11 mouse cellular contexts compared by ENCODE assay signal in the genomic region with DNA sequence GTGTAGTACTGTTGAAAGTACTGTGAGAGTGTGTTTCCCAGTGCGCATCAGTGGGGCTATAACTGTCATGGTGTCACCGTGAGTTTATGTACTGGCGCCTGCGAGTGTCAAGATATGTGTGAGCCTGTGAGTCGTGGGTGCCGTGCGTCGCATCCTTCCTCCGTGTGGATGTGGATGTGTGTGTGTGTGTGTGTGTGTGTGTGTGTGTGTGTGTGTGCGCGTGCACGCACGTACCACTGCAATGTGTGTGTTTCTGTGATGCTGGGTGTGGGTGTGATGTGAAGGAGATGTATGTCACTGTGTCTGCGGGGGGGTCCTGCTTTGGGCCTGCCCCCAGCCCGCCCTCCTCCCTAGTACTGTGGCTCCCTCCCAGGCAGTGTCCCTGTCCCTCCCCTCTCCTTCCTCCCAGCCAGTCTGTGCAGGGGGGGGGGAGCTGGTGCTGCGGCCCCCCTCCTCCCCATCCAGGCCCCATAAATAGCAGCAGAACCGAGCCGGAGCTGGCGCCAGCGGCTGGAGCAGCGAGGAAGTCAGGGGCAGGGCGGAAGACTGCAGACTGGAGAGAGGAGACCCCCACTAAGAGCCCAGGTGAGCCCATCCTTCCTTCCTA. TPM values are rescaled to one million over a fixed set of nuclear protein-coding genes. Genes with fewer than 3 reads are reported as not detected.
DNase-seq lines count a peak whose midpoint lies in the region; ATAC-seq lines count a peak whose summit lies in the region.
"Had no signal": no experiment of that assay in that cellular context is flagged by ENCODE, and none has a peak within 500 bp of the region (broad histone marks: within the 10 kb centered on the region; RNA-seq: fewer than 3 reads in every experiment).

A gene (plus strand): TSS at position 321 of the 607 bp plus-strand sequence.

- no peak within 1 kb of the TSS for H3K4me3 ChIP-seq in heart, embryonic 11.5 days (ENCODE audit: low read depth, low read length)
- H3K4me3 ChIP-seq in hindbrain, embryonic 16.5 days (ENCODE audit: low read length), result no peak within 1 kb of the TSS; the same call in 1 of the 2 replicates
- no peak within 1 kb of the TSS for H3K4me3 ChIP-seq in limb, embryonic 15.5 days
- no peak within 1 kb of the TSS for H3K4me3 ChIP-seq in intestine, embryonic 15.5 days (replicated peaks)
- H3K4me3 ChIP-seq: megakaryocyte, embryonic 14.5 days had no signal

- peak within 1 kb of the TSS; percentile 19 for H3K4me2 ChIP-seq in heart, embryonic 11.5 days
- H3K4me2 ChIP-seq in hindbrain, embryonic 16.5 days (ENCODE audit: low read length), result peak within 1 kb of the TSS; percentile 23; the same call in 1 of the 2 replicates
- no peak within 1 kb of the TSS for H3K4me2 ChIP-seq in limb, embryonic 15.5 days
- H3K4me2 ChIP-seq in intestine, embryonic 15.5 days (replicated peaks), result no peak within 1 kb of the TSS

- ATAC-seq in heart, embryonic 11.5 days (replicated peaks; ENCODE audit: insufficient number of reproducible peaks, low FRiP score, low TSS enrichment), result no peak; the same call in 1 of the 2 replicates
- peak; percentile 22; the same call in 1 of the 2 replicates for ATAC-seq in hindbrain, embryonic 16.5 days
- no peak for ATAC-seq in limb, embryonic 15.5 days (ENCODE audit: insufficient number of reproducible peaks, low FRiP score, low TSS enrichment, low read depth)
- ATAC-seq in intestine, embryonic 15.5 days, result no peak

- H3K27me3 ChIP-seq in heart, embryonic 11.5 days (ENCODE audit: control insufficient read depth, insufficient read depth, low read length), result peaks cover 16% of the 10 kb centered on the region
- no peaks in the 10 kb centered on the region for H3K27me3 ChIP-seq in hindbrain, embryonic 16.5 days (replicated peaks; ENCODE audit: control insufficient read depth, insufficient read depth, low read length)
- H3K27me3 ChIP-seq in limb, embryonic 15.5 days, result peaks cover 17% of the 10 kb centered on the region
- H3K27me3 ChIP-seq in intestine, embryonic 15.5 days (replicated peaks), result no peaks in the 10 kb centered on the region

- H3K36me3 ChIP-seq in heart, embryonic 11.5 days (ENCODE audit: control insufficient read depth, insufficient read depth, low read length), result no peaks in the 10 kb centered on the region
- peaks cover 8% of the 10 kb centered on the region for H3K36me3 ChIP-seq in hindbrain, embryonic 16.5 days (ENCODE audit: control insufficient read depth, insufficient read depth, low read length)
- H3K36me3 ChIP-seq in limb, embryonic 15.5 days, result no peaks in the 10 kb centered on the region
- H3K36me3 ChIP-seq in intestine, embryonic 15.5 days, result no peaks in the 10 kb centered on the region

- no peak within 1 kb of the TSS for H3K27ac ChIP-seq in heart, embryonic 11.5 days (ENCODE audit: low read depth, low read length)
- H3K27ac ChIP-seq in hindbrain, embryonic 16.5 days (ENCODE audit: low read depth, low read length), result no peak within 1 kb of the TSS
- no peak within 1 kb of the TSS for H3K27ac ChIP-seq in limb, embryonic 15.5 days
- no peak within 1 kb of the TSS for H3K27ac ChIP-seq in intestine, embryonic 15.5 days

- H3K9ac ChIP-seq in heart, embryonic 11.5 days (ENCODE audit: low read depth, low read length), result no peak within 1 kb of the TSS
- H3K9ac ChIP-seq in hindbrain, embryonic 16.5 days (ENCODE audit: low read depth, low read length), result peak within 1 kb of the TSS; percentile 55
- 0 out of 2 replicates have a peak within 1 kb of the TSS, but pooled peaks have one; percentile 14 for H3K9ac ChIP-seq in limb, embryonic 15.5 days
- H3K9ac ChIP-seq in intestine, embryonic 15.5 days, result no peak within 1 kb of the TSS

- no peaks in the 10 kb centered on the region for H3K9me3 ChIP-seq in heart, embryonic 11.5 days (replicated peaks; ENCODE audit: control insufficient read depth, low read length)
- no peaks in the 10 kb centered on the region for H3K9me3 ChIP-seq in hindbrain, embryonic 16.5 days (ENCODE audit: control insufficient read depth, low read length)
- H3K9me3 ChIP-seq in limb, embryonic 15.5 days, result no peaks in the 10 kb centered on the region
- no peaks in the 10 kb centered on the region for H3K9me3 ChIP-seq in intestine, embryonic 15.5 days
- H3K9me3 ChIP-seq: megakaryocyte, embryonic 14.5 days had no signal

- peaks cover 10% of the 10 kb centered on the region for H3K4me1 ChIP-seq in heart, embryonic 11.5 days (ENCODE audit: control insufficient read depth, insufficient read depth, low read length)
- peaks cover 5% of the 10 kb centered on the region; the same call in 1 of the 2 replicates for H3K4me1 ChIP-seq in hindbrain, embryonic 16.5 days (ENCODE audit: control insufficient read depth, insufficient read depth, low read depth, low read length)
- peaks cover 13% of the 10 kb centered on the region for H3K4me1 ChIP-seq in limb, embryonic 15.5 days
- H3K4me1 ChIP-seq in intestine, embryonic 15.5 days (replicated peaks), result no peaks in the 10 kb centered on the region; the same call in 1 of the 2 replicates

- 58% methylated on average over 22 of the region's 22 CpGs for WGBS in heart, embryonic 11.5 days (ENCODE audit: insufficient replicate concordance)
- 71% methylated on average over 21 of the region's 22 CpGs for WGBS in hindbrain, embryonic 16.5 days
- 60% methylated on average over 14 of the region's 22 CpGs for WGBS in limb, embryonic 15.5 days
- 60% methylated on average over 18 of the region's 22 CpGs for WGBS in intestine, embryonic 15.5 days

- DNase-seq in heart, adult 8-10 months (ENCODE audit: low spot score), result no peak
- peak; percentile 83 for DNase-seq in brain, adult 2 months (ENCODE audit: low read depth, low spot score)
- no peak for DNase-seq in embryo, embryonic 10.5 days (ENCODE audit: low spot score)
- DNase-seq in adrenal gland, postnatal 25 days, result no peak
- DNase-seq: cerebellum, adult 9-11 months; kidney, postnatal 36 days had no signal

RNA-seq across cellular contexts. Expression of the gene that starts here (rescaled TPM):
- polyA plus RNA-seq in heart, embryonic 11.5 days (2014; fragmentation: Nextera tagmentation; extraction: Ambion mirVana), result 0.32 and 0.43 TPM in 2 replicates
- total RNA-seq in heart, adult 8-10 months (2022), result under 1 TPM in 1 of 4 experiments, not detected in 3; 0.12 TPM
- 10.2 and 11.7 TPM in 2 replicates for polyA plus RNA-seq in hindbrain, embryonic 16.5 days (2015; fragmentation: Nextera tagmentation; extraction: Ambion mirVana)
- polyA plus RNA-seq in limb, embryonic 15.5 days (2015; fragmentation: Nextera tagmentation; extraction: Ambion mirVana), result 0.36 and 0.54 TPM in 2 replicates
- 0.25 and 0.40 TPM in 2 replicates for polyA plus RNA-seq in intestine, embryonic 15.5 days (2015; fragmentation: Nextera tagmentation; extraction: Ambion mirVana)
- total RNA-seq in adrenal gland, postnatal 25 days (2021), result 0.12 TPM in 1 of 2 replicates, not detected in the other

Comparison
In these comparisons a context has a peak if more than half of its experiments do, and no peak if none do; other contexts are left out.
1. H3K4me2 ChIP-seq: peak in heart, embryonic 11.5 days (single experiment) and hindbrain, embryonic 16.5 days (single experiment); none in limb, embryonic 15.5 days (single experiment) and intestine, embryonic 15.5 days (single experiment).
2. H3K9ac ChIP-seq: peak in hindbrain, embryonic 16.5 days (single experiment) and limb, embryonic 15.5 days (single experiment); none in heart, embryonic 11.5 days (single experiment) and intestine, embryonic 15.5 days (single experiment).